In the genomic region with DNA sequence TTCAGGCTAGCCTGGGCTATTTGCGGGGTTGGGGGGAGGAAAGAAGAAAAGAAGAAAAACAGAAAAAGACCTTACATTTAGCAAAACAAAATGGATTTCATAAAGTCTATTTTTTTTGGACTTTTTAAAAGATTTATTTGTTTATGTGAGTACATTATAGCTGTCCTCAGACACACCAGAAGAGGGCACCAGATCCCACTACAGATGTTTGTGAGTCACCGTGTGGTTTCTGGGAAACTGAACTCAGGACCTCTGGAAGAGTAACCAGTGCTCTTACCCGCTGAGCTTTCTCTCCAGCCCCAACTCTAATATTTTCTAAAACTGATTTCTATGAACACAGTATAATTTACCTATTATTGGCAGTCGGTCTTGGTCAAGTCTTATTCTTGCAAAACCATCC, we compare ENCODE assay signal across 15 mouse cellular contexts. TPM values are rescaled to one million over a fixed set of nuclear protein-coding genes. Genes with fewer than 3 reads are reported as not detected.
DNase-seq lines count a peak whose midpoint lies in the region; ATAC-seq and TF ChIP-seq lines count a peak whose summit lies in the region.
"Had no signal": no experiment of that assay in that cellular context is flagged by ENCODE, and none has a peak within 500 bp of the region (broad histone marks: within the 10 kb centered on the region; RNA-seq: fewer than 3 reads in every experiment).

No protein-coding gene starts in this region.

- no peak overlapping the region for H3K27ac ChIP-seq in heart, adult 2 months
- no peak overlapping the region for H3K27ac ChIP-seq in liver, adult 2 months (replicated peaks; ENCODE audit: insufficient read depth, low read depth, low read length)
- no peak overlapping the region for H3K27ac ChIP-seq in liver, embryonic 12.5 days
- H3K27ac ChIP-seq: forebrain, embryonic 12.5 days; heart, embryonic 15.5 days; hindbrain, embryonic 12.5 days; limb, embryonic 15.5 days had no signal

- TF ChIP-seq EP300 in heart, adult 2 months (IDR thresholded peaks at IDR 0.05; ENCODE audit: insufficient read depth, low read depth, low read length), result no peak

- 69% methylated on average over 4 of the region's 4 CpGs for WGBS in heart, adult 2 months
- WGBS in liver, adult 2 months, result 52% methylated on average over 4 of the region's 4 CpGs
- 81% methylated on average over 4 of the region's 4 CpGs for WGBS in liver, embryonic 12.5 days (ENCODE audit: insufficient replicate concordance)

- peak; percentile 51 for TF ChIP-seq CTCF in heart, adult 2 months (IDR thresholded peaks at IDR 0.05)
- no peak for TF ChIP-seq CTCF in liver, adult 2 months (IDR thresholded peaks at IDR 0.05; ENCODE audit: low read depth, low read length)

- no peak overlapping the region for H3K9ac ChIP-seq in heart, adult 2 months (ENCODE audit: low read depth, low read length)
- H3K9ac ChIP-seq in liver, adult 2 months (ENCODE audit: low read depth, low read length), result no peak overlapping the region
- H3K9ac ChIP-seq in liver, embryonic 12.5 days, result no peak overlapping the region
- H3K9ac ChIP-seq: forebrain, embryonic 12.5 days; heart, embryonic 15.5 days; hindbrain, embryonic 12.5 days; limb, embryonic 15.5 days had no signal

- peaks cover 4% of the 10 kb centered on the region for H3K36me3 ChIP-seq in heart, adult 2 months (ENCODE audit: control insufficient read depth, insufficient read depth, low read length)
- peaks cover 53% of the 10 kb centered on the region for H3K36me3 ChIP-seq in liver, adult 2 months (ENCODE audit: control insufficient read depth, insufficient read depth, low read length)
- H3K36me3 ChIP-seq in liver, embryonic 12.5 days, result peaks cover 96% of the 10 kb centered on the region

- H3K4me2 ChIP-seq in liver, embryonic 12.5 days, result no peak overlapping the region
- H3K4me2 ChIP-seq: forebrain, embryonic 12.5 days; heart, embryonic 15.5 days; hindbrain, embryonic 12.5 days; limb, embryonic 15.5 days had no signal

- no peak for ATAC-seq in liver, embryonic 12.5 days

- no peaks in the 10 kb centered on the region for H3K27me3 ChIP-seq in heart, adult 2 months (ENCODE audit: control insufficient read depth, insufficient read depth, low read length)
- no peaks in the 10 kb centered on the region for H3K27me3 ChIP-seq in liver, adult 2 months (ENCODE audit: control insufficient read depth, insufficient read depth, low read length)
- H3K27me3 ChIP-seq in liver, embryonic 12.5 days (replicated peaks), result no peaks in the 10 kb centered on the region
- H3K27me3 ChIP-seq: forebrain, embryonic 12.5 days; heart, embryonic 15.5 days; hindbrain, embryonic 12.5 days; limb, embryonic 15.5 days had no signal

- H3K4me3 ChIP-seq in heart, adult 2 months, result no peak overlapping the region
- no peak overlapping the region for H3K4me3 ChIP-seq in liver, adult 2 months (ENCODE audit: insufficient read depth, low read depth, low read length)
- H3K4me3 ChIP-seq in liver, embryonic 12.5 days, result no peak overlapping the region
- H3K4me3 ChIP-seq: forebrain, embryonic 12.5 days; heart, embryonic 15.5 days; hindbrain, embryonic 12.5 days; limb, embryonic 15.5 days had no signal

- no peak for TF ChIP-seq POLR2A in heart, adult 2 months (IDR thresholded peaks at IDR 0.05; ENCODE audit: insufficient read depth, low read depth, low read length)
- TF ChIP-seq POLR2A in liver, adult 2 months (IDR thresholded peaks at IDR 0.05; ENCODE audit: extremely low read depth, insufficient read depth, low read length), result no peak

- H3K4me1 ChIP-seq in heart, adult 2 months (ENCODE audit: control insufficient read depth, insufficient read depth, low read length), result peaks cover 3% of the 10 kb centered on the region
- peaks cover 6% of the 10 kb centered on the region for H3K4me1 ChIP-seq in liver, adult 2 months (ENCODE audit: control insufficient read depth, insufficient read depth, low read length)
- 0 out of 2 replicates have a peak, but pooled peaks cover 4% of the 10 kb centered on the region for H3K4me1 ChIP-seq in liver, embryonic 12.5 days
- H3K4me1 ChIP-seq: forebrain, embryonic 12.5 days; hindbrain, embryonic 12.5 days; limb, embryonic 15.5 days had no signal

- intact Hi-C loops in heart, adult 2 months (cut with DNase I), result no loop called here
- intact Hi-C loops in heart, postnatal 25 days (cut with DNase I), result no loop called here

- no peaks in the 10 kb centered on the region for H3K79me2 ChIP-seq in heart, adult 2 months (replicated peaks; ENCODE audit: control insufficient read depth, insufficient read depth, low read length)
- no peaks in the 10 kb centered on the region for H3K79me2 ChIP-seq in liver, adult 2 months (ENCODE audit: control insufficient read depth, insufficient read depth, low read length)

- no peak for DNase-seq in heart, adult 2 months
- DNase-seq in heart, postnatal 25 days (ENCODE audit: low spot score), result no peak
- DNase-seq in liver, adult 2 months (ENCODE audit: extremely low read depth, low read depth, low spot score), result peak; percentile 42
- peak; percentile 77 for DNase-seq in 3T3-L1 (ENCODE audit: low read depth, low spot score)
- peak; percentile 16 for DNase-seq in brain, adult 2 months (ENCODE audit: low read depth, low spot score)
- no peak for DNase-seq in right cerebral cortex, adult 18-20 months
- DNase-seq in urinary bladder, postnatal 14 days (ENCODE audit: low spot score), result no peak
- DNase-seq: cerebellum, adult 11-12 months; cerebellum, postnatal 25 days; kidney, postnatal 10 days had no signal

- no peaks in the 10 kb centered on the region for H3K9me3 ChIP-seq in liver, embryonic 12.5 days (replicated peaks)
- H3K9me3 ChIP-seq: forebrain, embryonic 12.5 days; heart, embryonic 15.5 days; hindbrain, embryonic 12.5 days; limb, embryonic 15.5 days had no signal

RNA-seq across cellular contexts. Expression of a gene that starts 15.0 kb away (rescaled TPM):
- 10 to 100 TPM; 34.1 to 34.9 TPM for total RNA-seq in heart, adult 2 months (2021)
- 8.9 and 18.1 TPM in 2 replicates for polyA plus RNA-seq in heart, adult 2 months (2012; rRNA removed)
- 10 to 100 TPM; 32.2 to 32.3 TPM for total RNA-seq in heart, postnatal 25 days (2021)
- 17.3 and 23.7 TPM in 2 replicates for total RNA-seq in liver, adult 2 months (2014; rRNA removed)
- 4.3 and 4.4 TPM in 2 replicates for polyA plus RNA-seq in liver, adult 2 months (2012; rRNA removed)
- polyA plus RNA-seq in liver, embryonic 12.5 days (2016; fragmentation: Nextera tagmentation; extraction: Ambion mirVana), result 33.0 and 33.3 TPM in 2 replicates

RNA-seq across cellular contexts. Expression of a gene that starts 37.7 kb away (rescaled TPM):
- 10 to 100 TPM; 38.6 to 46.0 TPM for total RNA-seq in heart, adult 2 months (2021)
- polyA plus RNA-seq in heart, adult 2 months (2012; rRNA removed), result 20.0 and 32.3 TPM in 2 replicates
- 10 to 100 TPM; 38.5 to 46.1 TPM for total RNA-seq in heart, postnatal 25 days (2021)
- 58.5 and 73.5 TPM in 2 replicates for total RNA-seq in liver, adult 2 months (2014; rRNA removed)
- 20.8 and 24.7 TPM in 2 replicates for polyA plus RNA-seq in liver, adult 2 months (2012; rRNA removed)
- polyA plus RNA-seq in liver, embryonic 12.5 days (2016; fragmentation: Nextera tagmentation; extraction: Ambion mirVana), result 139 and 141 TPM in 2 replicates

RNA-seq across cellular contexts. Expression of a gene that starts 42.1 kb away (rescaled TPM):
- total RNA-seq in heart, adult 2 months (2021), result 100 to 1,000 TPM; 339 to 480 TPM
- polyA plus RNA-seq in heart, adult 2 months (2012; rRNA removed), result 117 and 163 TPM in 2 replicates
- total RNA-seq in heart, postnatal 25 days (2021), result 100 to 1,000 TPM; 364 to 380 TPM
- total RNA-seq in liver, adult 2 months (2014; rRNA removed), result 13.5 and 14.3 TPM in 2 replicates
- 8.4 and 10.0 TPM in 2 replicates for polyA plus RNA-seq in liver, adult 2 months (2012; rRNA removed)
- 6.2 and 7.2 TPM in 2 replicates for polyA plus RNA-seq in liver, embryonic 12.5 days (2016; fragmentation: Nextera tagmentation; extraction: Ambion mirVana)

Comparison
In these comparisons a context has a peak if more than half of its experiments do, and no peak if none do; other contexts are left out.
1. DNase-seq: peak in liver, adult 2 months (single experiment), 3T3-L1 (single experiment) and brain, adult 2 months (single experiment); none in heart, adult 2 months (0 of 2), heart, postnatal 25 days (single experiment), right cerebral cortex, adult 18-20 months (single experiment) and urinary bladder, postnatal 14 days (single experiment).
2. RNA of a gene that starts 42.1 kb away (total RNA-seq): 339 to 480 TPM in heart, adult 2 months and 364 to 380 TPM in heart, postnatal 25 days; 13.5 to 14.3 TPM in liver, adult 2 months; every median in the first group is over 10 times any median in the second.